ENCODE assay signal across 13 mouse cellular contexts in the genomic region with DNA sequence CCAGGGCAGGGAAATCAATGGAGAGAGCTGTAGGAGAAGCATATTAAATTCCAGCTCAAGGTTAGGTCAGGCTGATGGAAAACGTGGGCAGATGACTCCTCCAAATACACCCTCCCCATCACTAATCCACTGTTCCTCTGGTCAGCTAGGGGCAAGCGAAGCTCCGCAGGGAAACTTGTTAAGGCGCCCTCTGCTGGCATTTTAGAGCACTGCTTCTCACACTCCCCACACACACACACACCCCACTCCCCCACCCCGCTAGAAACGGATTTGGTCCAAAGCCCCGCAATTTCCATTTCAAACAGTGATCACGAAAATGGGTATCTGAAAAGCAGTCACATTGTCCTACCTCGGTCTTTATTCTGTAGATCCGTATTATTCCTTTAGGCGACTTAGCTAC.
DNase-seq lines count a peak whose midpoint lies in the region; ATAC-seq and TF ChIP-seq lines count a peak whose summit lies in the region.
"Had no signal": no experiment of that assay in that cellular context is flagged by ENCODE, and none has a peak within 500 bp of the region (broad histone marks: within the 10 kb centered on the region; RNA-seq: fewer than 3 reads in every experiment).

No protein-coding gene starts in this region.

- H3K36me3 ChIP-seq in heart, embryonic 13.5 days: no peaks in the 10 kb centered on the region
- H3K36me3 ChIP-seq: neural tube, embryonic 13.5 days; stomach, embryonic 15.5 days had no signal

- H3K27ac ChIP-seq in heart, embryonic 13.5 days (replicated peaks): no peak overlapping the region
- H3K27ac ChIP-seq in layer of hippocampus, adult 2 months: no peak overlapping the region
- H3K27ac ChIP-seq: neural tube, embryonic 13.5 days; stomach, embryonic 15.5 days had no signal

- H3K4me3 ChIP-seq in heart, embryonic 13.5 days: peak overlapping the region; percentile 35; the same call in 1 of the 2 replicates
- H3K4me3 ChIP-seq in layer of hippocampus, adult 2 months: no peak overlapping the region
- H3K4me3 ChIP-seq: neural tube, embryonic 13.5 days; stomach, embryonic 15.5 days had no signal

- no peak for ATAC-seq in heart, embryonic 13.5 days (ENCODE audit: extremely low read depth, insufficient number of reproducible peaks, low FRiP score, low TSS enrichment)

- peaks cover 11% of the 10 kb centered on the region for H3K4me1 ChIP-seq in heart, embryonic 13.5 days
- H3K4me1 ChIP-seq: stomach, embryonic 15.5 days had no signal

- H3K9ac ChIP-seq in heart, embryonic 13.5 days: no peak overlapping the region
- H3K9ac ChIP-seq: neural tube, embryonic 13.5 days; stomach, embryonic 15.5 days had no signal

- peak; percentile 52 for TF ChIP-seq CTCF in layer of hippocampus, adult 2 months (conservative IDR thresholded peaks at IDR 0.05)

- 53% methylated on average over 11 of the region's 11 CpGs for WGBS in heart, embryonic 13.5 days

- H3K4me2 ChIP-seq in heart, embryonic 13.5 days: peak overlapping the region; percentile 55
- H3K4me2 ChIP-seq: stomach, embryonic 15.5 days had no signal

- H3K27me3 ChIP-seq in heart, embryonic 13.5 days (replicated peaks): no peaks in the 10 kb centered on the region
- H3K27me3 ChIP-seq: CH12.LX; neural tube, embryonic 13.5 days; stomach, embryonic 15.5 days had no signal

- intact Hi-C loops in heart, postnatal 10 days (cut with DNase I): no loop called here

- H3K9me3 ChIP-seq in heart, embryonic 13.5 days: no peaks in the 10 kb centered on the region
- H3K9me3 ChIP-seq: neural tube, embryonic 13.5 days; stomach, embryonic 15.5 days had no signal

- no peak for DNase-seq in heart, postnatal 10 days
- no peak for DNase-seq in layer of hippocampus, adult 2 months (ENCODE audit: low spot score in 2 of 2)
- DNase-seq in layer of hippocampus, postnatal 36 days: no peak
- peak; percentile 33 for DNase-seq in thymus, postnatal 4 days
- no peak for DNase-seq in thymus, adult 18-20 months
- peak; percentile 39 for DNase-seq in testis, postnatal 14 days (ENCODE audit: low spot score)
- DNase-seq in spleen, postnatal 36 days (ENCODE audit: low spot score in 2 of 2): no peak
- DNase-seq: heart, adult 11 months; midbrain, embryonic 14.5 days had no signal

Comparison
In these comparisons a context has a peak if more than half of its experiments do, and no peak if none do; other contexts are left out.
1. DNase-seq: peak in thymus, postnatal 4 days (single experiment) and testis, postnatal 14 days (single experiment); none in heart, postnatal 10 days (0 of 2), layer of hippocampus, adult 2 months (0 of 2), layer of hippocampus, postnatal 36 days (0 of 2), thymus, adult 18-20 months (0 of 2) and spleen, postnatal 36 days (0 of 2).